Mouse (Mus musculus) kidney, postnatal 4 days (tissue): ENCODE results near the gene 4933411K16Rik.
"Not testable (repeated sequence)": the region's sequence is repeated elsewhere in the genome, so short reads cannot be mapped to it uniquely, and the experiment has no call there.

Source experiments
- DNase-seq, 2 experiments: peaks; one replicate each; pipeline ENCODE4 v3.0.0; 2021; ENCODE audit warnings: mixed read lengths in 2 of 2

Gene 4933411K16Rik

GRCm38 (mm10) chr19:42079006-42079405 lies 27.0 kb downstream of the 4933411K16Rik start:
- DNase-seq = no peak

- DNase-seq = no peak
Observed at GRCm38 (mm10) chr19:42079950-42080349, 27.9 kb downstream of the 4933411K16Rik start.

GRCm38 (mm10) chr19:42080469-42080868 lies 28.4 kb downstream of the 4933411K16Rik start:
- peak in 1 of 2 experiments; percentile 29 for DNase-seq

GRCm38 (mm10) chr19:42081613-42082012 lies 29.6 kb downstream of the 4933411K16Rik start:
- DNase-seq = not testable (repeated sequence)

GRCm38 (mm10) chr19:42085690-42086089 lies 33.6 kb downstream of the 4933411K16Rik start:
- DNase-seq = no peak

GRCm38 (mm10) chr19:42086166-42086565 lies 34.1 kb downstream of the 4933411K16Rik start, which contains the start of gene Morn4:
Gene Morn4, minus strand, starts transcription at chr19:42086357.
- DNase-seq = peak; percentile 91 to 95

GRCm38 (mm10) chr19:42089103-42089747 lies 37.2 kb downstream of the 4933411K16Rik start:
- DNase-seq = peak; percentile 61 to 74

GRCm38 (mm10) chr19:42089748-42090595 lies 37.9 kb downstream of the 4933411K16Rik start, which contains the start of gene Pi4k2a:
Gene Pi4k2a, plus strand, starts transcription at chr19:42090470.
- peak; percentile 98 to 99 for DNase-seq

GRCm38 (mm10) chr19:42090637-42091141 lies 38.6 kb downstream of the 4933411K16Rik start:
- no peak for DNase-seq

GRCm38 (mm10) chr19:42099406-42099805 lies 47.4 kb downstream of the 4933411K16Rik start:
- no peak for DNase-seq
